Mouse (Mus musculus) cerebellum, adult 2 months (tissue): ENCODE results near the gene Sod1.

Source experiments
- CTCF ChIP-seq: fragments of 200-500 bp; IDR thresholded peaks from 2 replicates; pipeline ENCODE4 v1.5.1; 2011; ENCODE audit warnings: low read depth, mild to moderate bottlenecking, control low read depth, low read length, moderate library complexity, borderline replicate concordance; ENCODE audit not compliant: insufficient read depth
- POLR2A ChIP-seq: fragments of 200-500 bp; IDR thresholded peaks from 2 replicates; pipeline ENCODE4 v1.6.1; 2011; ENCODE audit warnings: low read length, control low read depth, borderline replicate concordance; ENCODE audit not compliant: insufficient read depth

DNA sequence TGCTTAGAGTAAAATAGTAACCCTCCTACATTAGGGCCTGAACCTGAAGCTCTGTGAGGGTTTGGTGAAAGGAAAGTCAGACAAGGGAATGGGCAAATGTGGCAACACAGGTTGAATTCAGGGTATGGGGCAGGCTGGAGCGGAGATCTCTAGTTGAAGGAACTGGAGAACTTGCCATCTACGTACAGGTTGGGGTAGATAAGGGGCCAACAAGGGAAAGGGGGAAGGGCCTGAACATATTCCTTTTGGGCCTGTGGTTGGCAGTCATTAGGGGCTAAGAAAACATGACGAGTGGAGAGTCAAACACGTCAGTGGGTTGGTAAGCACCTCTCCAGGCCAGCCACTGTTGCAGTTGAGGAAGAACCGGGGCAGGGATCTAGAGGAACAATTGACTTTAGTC is 40.7 kb upstream of the Sod1 start:
- TF ChIP-seq CTCF (no peak), POLR2A (no peak)
